Mouse (Mus musculus) heart, postnatal 0 days (tissue): ENCODE results near the gene Msh2.

Experiments used
- CTCF ChIP-seq: IDR thresholded peaks from 2 replicates; pipeline ENCODE4 v1.5.1; 2016; ENCODE audit warnings: antibody characterized with exemption, control low read depth, low read depth
- EP300 ChIP-seq: IDR thresholded peaks from 2 replicates; pipeline ENCODE4 v1.6.1; 2016; ENCODE audit warnings: antibody characterized with exemption, low read depth

GRCm38 (mm10) chr17:87773175-87773574 lies 101.0 kb downstream of the Msh2 start:
- TF ChIP-seq CTCF = peak; percentile 14; the same call in 1 of the 2 replicates
- no peak for TF ChIP-seq EP300
